ENCODE assay signal across 8 mouse cellular contexts in the genomic region with DNA sequence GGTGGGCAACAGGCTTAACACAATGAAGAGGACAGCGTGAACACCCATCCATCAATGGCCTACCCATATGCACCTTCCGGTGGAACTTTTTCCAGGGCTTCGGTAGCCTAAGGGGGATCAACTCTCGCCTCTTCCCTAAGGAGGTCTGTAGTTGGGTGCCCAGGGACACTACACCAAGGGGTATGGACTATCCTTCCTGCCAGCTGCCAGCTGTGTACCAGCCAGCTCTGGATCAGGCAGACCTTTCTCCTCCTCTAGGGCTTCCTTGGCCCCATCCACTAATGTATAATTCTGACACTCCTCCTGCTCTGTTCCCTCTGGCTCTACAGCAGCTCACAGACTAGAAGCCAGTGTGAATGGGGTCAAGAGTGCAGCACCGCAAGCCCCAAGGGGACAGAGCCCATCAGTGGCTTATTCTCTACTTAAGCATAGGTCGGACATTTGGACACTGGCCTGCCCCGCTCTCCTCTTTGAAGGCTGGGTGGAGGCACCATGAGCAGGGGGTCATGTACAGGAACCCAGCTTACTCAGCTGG. TPM values are rescaled to one million over a fixed set of nuclear protein-coding genes. Genes with fewer than 3 reads are reported as not detected.
DNase-seq lines count a peak whose midpoint lies in the region; ATAC-seq lines count a peak whose summit lies in the region.

No protein-coding gene starts in this region.

- no peak overlapping the region; the same call in 1 of the 2 replicates for H3K9ac ChIP-seq in midbrain, embryonic 11.5 days (ENCODE audit: low read length)

- WGBS in heart, embryonic 10.5 days, result 53% methylated on average over 7 of the region's 7 CpGs
- WGBS in hindbrain, embryonic 10.5 days, result 60% methylated on average over 7 of the region's 7 CpGs
- 79% methylated on average over 7 of the region's 7 CpGs for WGBS in midbrain, embryonic 11.5 days

- H3K4me1 ChIP-seq in heart, embryonic 10.5 days, result peaks cover 88% of the 10 kb centered on the region
- peaks cover 64% of the 10 kb centered on the region for H3K4me1 ChIP-seq in hindbrain, embryonic 10.5 days (replicated peaks)
- H3K4me1 ChIP-seq in midbrain, embryonic 11.5 days (ENCODE audit: control insufficient read depth, insufficient read depth, low read length), result peaks cover 20% of the 10 kb centered on the region; the same call in 1 of the 2 replicates

- no peaks in the 10 kb centered on the region for H3K27me3 ChIP-seq in heart, embryonic 10.5 days (ENCODE audit: insufficient read depth, poor library complexity, severe bottlenecking)
- H3K27me3 ChIP-seq in hindbrain, embryonic 10.5 days (ENCODE audit: insufficient read depth, poor library complexity, severe bottlenecking), result no peaks in the 10 kb centered on the region
- no peaks in the 10 kb centered on the region for H3K27me3 ChIP-seq in midbrain, embryonic 11.5 days (ENCODE audit: control insufficient read depth, insufficient read depth, low read length)

- ATAC-seq in midbrain, embryonic 11.5 days (ENCODE audit: low FRiP score), result no peak

- DNase-seq in heart, embryonic 10.5 days (ENCODE audit: low spot score), result no peak
- DNase-seq in heart, adult 9 months (ENCODE audit: low spot score in 2 of 2), result no peak
- DNase-seq in MN1 (ENCODE audit: low spot score), result peak; percentile 14
- DNase-seq in hindbrain, embryonic 10.5 days (ENCODE audit: low spot score), result peak; percentile 20
- no peak for DNase-seq in midbrain, embryonic 11.5 days (ENCODE audit: low spot score, missing footprints)
- DNase-seq in cerebellum, postnatal 4 days (ENCODE audit: low spot score in 2 of 2), result no peak
- DNase-seq in adrenal gland, adult (ENCODE audit: inconsistent age in 2 of 2, low spot score in 1 of 2), result no peak
- DNase-seq in layer of hippocampus, adult 18-20 months (ENCODE audit: low spot score in 2 of 2), result no peak

- H3K4me2 ChIP-seq in midbrain, embryonic 11.5 days, result peak overlapping the region; percentile 10; the same call in 1 of the 2 replicates

- peaks cover 24% of the 10 kb centered on the region for H3K36me3 ChIP-seq in heart, embryonic 10.5 days
- H3K36me3 ChIP-seq in hindbrain, embryonic 10.5 days, result peaks cover 24% of the 10 kb centered on the region
- H3K36me3 ChIP-seq in midbrain, embryonic 11.5 days (ENCODE audit: control insufficient read depth, insufficient read depth, low read length), result no peaks in the 10 kb centered on the region; the same call in 1 of the 2 replicates

- H3K27ac ChIP-seq in heart, embryonic 10.5 days, result peak overlapping the region; percentile 93
- H3K27ac ChIP-seq in hindbrain, embryonic 10.5 days, result peak overlapping the region; percentile 86
- peak overlapping the region; percentile 76; the same call in 1 of the 2 replicates for H3K27ac ChIP-seq in midbrain, embryonic 11.5 days (ENCODE audit: low read depth, low read length)

- no peaks in the 10 kb centered on the region for H3K9me3 ChIP-seq in heart, embryonic 10.5 days
- H3K9me3 ChIP-seq in hindbrain, embryonic 10.5 days, result no peaks in the 10 kb centered on the region
- no peaks in the 10 kb centered on the region for H3K9me3 ChIP-seq in midbrain, embryonic 11.5 days (ENCODE audit: control insufficient read depth, low read length)

- H3K4me3 ChIP-seq in heart, embryonic 10.5 days, result peak overlapping the region; percentile 62
- peak overlapping the region; percentile 46 for H3K4me3 ChIP-seq in hindbrain, embryonic 10.5 days
- no peak overlapping the region for H3K4me3 ChIP-seq in midbrain, embryonic 11.5 days (ENCODE audit: low read depth, low read length)

RNA-seq across cellular contexts. Expression of a gene that starts 1.0 kb away (rescaled TPM):
- polyA plus RNA-seq in heart, embryonic 10.5 days (2016; fragmentation: Nextera tagmentation; extraction: Ambion mirVana), result 166 and 172 TPM in 2 replicates
- 85.1 and 87.4 TPM in 2 replicates for polyA plus RNA-seq in hindbrain, embryonic 10.5 days (2016; fragmentation: Nextera tagmentation; extraction: Ambion mirVana)
- 28.1 and 30.3 TPM in 2 replicates for polyA plus RNA-seq in midbrain, embryonic 11.5 days (2014; fragmentation: Nextera tagmentation; extraction: Ambion mirVana)
- total RNA-seq in layer of hippocampus, adult 18-20 months (2021), result 1 to 10 TPM; 1.9 TPM

RNA-seq across cellular contexts. Expression of a gene that starts 6.6 kb away (rescaled TPM):
- polyA plus RNA-seq in heart, embryonic 10.5 days (2016; fragmentation: Nextera tagmentation; extraction: Ambion mirVana), result 432 and 455 TPM in 2 replicates
- 405 and 407 TPM in 2 replicates for polyA plus RNA-seq in hindbrain, embryonic 10.5 days (2016; fragmentation: Nextera tagmentation; extraction: Ambion mirVana)
- polyA plus RNA-seq in midbrain, embryonic 11.5 days (2014; fragmentation: Nextera tagmentation; extraction: Ambion mirVana), result 340 and 376 TPM in 2 replicates
- 10 to 100 TPM; 97.5 to 98.5 TPM for total RNA-seq in layer of hippocampus, adult 18-20 months (2021)

RNA-seq across cellular contexts. Expression of a gene that starts 7.1 kb away (rescaled TPM):
- polyA plus RNA-seq in heart, embryonic 10.5 days (2016; fragmentation: Nextera tagmentation; extraction: Ambion mirVana), result 10.5 and 14.5 TPM in 2 replicates
- polyA plus RNA-seq in hindbrain, embryonic 10.5 days (2016; fragmentation: Nextera tagmentation; extraction: Ambion mirVana), result 7.2 and 8.0 TPM in 2 replicates
- 4.6 and 6.9 TPM in 2 replicates for polyA plus RNA-seq in midbrain, embryonic 11.5 days (2014; fragmentation: Nextera tagmentation; extraction: Ambion mirVana)
- 10 to 100 TPM; 14.8 to 16.3 TPM for total RNA-seq in layer of hippocampus, adult 18-20 months (2021)

RNA-seq across cellular contexts. Expression of a gene that starts 25.7 kb away (rescaled TPM):
- polyA plus RNA-seq in heart, embryonic 10.5 days (2016; fragmentation: Nextera tagmentation; extraction: Ambion mirVana), result 12.3 and 17.4 TPM in 2 replicates
- 18.4 and 24.2 TPM in 2 replicates for polyA plus RNA-seq in hindbrain, embryonic 10.5 days (2016; fragmentation: Nextera tagmentation; extraction: Ambion mirVana)
- 22.0 and 22.3 TPM in 2 replicates for polyA plus RNA-seq in midbrain, embryonic 11.5 days (2014; fragmentation: Nextera tagmentation; extraction: Ambion mirVana)
- 10 to 100 TPM; 11.5 to 13.3 TPM for total RNA-seq in layer of hippocampus, adult 18-20 months (2021)

RNA-seq across cellular contexts. Expression of a gene that starts 31.2 kb away (rescaled TPM):
- polyA plus RNA-seq in heart, embryonic 10.5 days (2016; fragmentation: Nextera tagmentation; extraction: Ambion mirVana), result 5.5 and 6.0 TPM in 2 replicates
- polyA plus RNA-seq in hindbrain, embryonic 10.5 days (2016; fragmentation: Nextera tagmentation; extraction: Ambion mirVana), result 3.7 and 6.7 TPM in 2 replicates
- polyA plus RNA-seq in midbrain, embryonic 11.5 days (2014; fragmentation: Nextera tagmentation; extraction: Ambion mirVana), result 6.7 and 8.5 TPM in 2 replicates
- 10 to 100 TPM; 15.0 to 16.2 TPM for total RNA-seq in layer of hippocampus, adult 18-20 months (2021)

Comparison
In these comparisons a context has a peak if more than half of its experiments do, and no peak if none do; other contexts are left out.
1. DNase-seq: peak in MN1 (single experiment) and hindbrain, embryonic 10.5 days (single experiment); none in heart, embryonic 10.5 days (single experiment), heart, adult 9 months (0 of 2), midbrain, embryonic 11.5 days (single experiment), cerebellum, postnatal 4 days (0 of 2), adrenal gland, adult (0 of 2) and layer of hippocampus, adult 18-20 months (0 of 2).
2. Peak in every context shown above with its lines, with median percentiles within 50 percentile points of each other: H3K27ac ChIP-seq.